Mouse (Mus musculus) gastrocnemius, adult 8-10 months (tissue): Measurements from ENCODE around the gene Tmem163. TPM values are rescaled to one million over a fixed set of nuclear protein-coding genes. Genes with fewer than 3 reads are reported as not detected.

ENCODE experiments used
- DNase-seq, 2 experiments: peaks; one replicate each; pipeline ENCODE4 v3.0.0; 2022; ENCODE audit warnings: low spot score in 2 of 2
- total RNA-seq, 4 experiments: library from RNA; stranded (reverse); gene quantifications; 2 replicates each; pipeline ENCODE4 v1.2.4; 2022

Tmem163 gene
- not detected for total RNA-seq

DNA sequence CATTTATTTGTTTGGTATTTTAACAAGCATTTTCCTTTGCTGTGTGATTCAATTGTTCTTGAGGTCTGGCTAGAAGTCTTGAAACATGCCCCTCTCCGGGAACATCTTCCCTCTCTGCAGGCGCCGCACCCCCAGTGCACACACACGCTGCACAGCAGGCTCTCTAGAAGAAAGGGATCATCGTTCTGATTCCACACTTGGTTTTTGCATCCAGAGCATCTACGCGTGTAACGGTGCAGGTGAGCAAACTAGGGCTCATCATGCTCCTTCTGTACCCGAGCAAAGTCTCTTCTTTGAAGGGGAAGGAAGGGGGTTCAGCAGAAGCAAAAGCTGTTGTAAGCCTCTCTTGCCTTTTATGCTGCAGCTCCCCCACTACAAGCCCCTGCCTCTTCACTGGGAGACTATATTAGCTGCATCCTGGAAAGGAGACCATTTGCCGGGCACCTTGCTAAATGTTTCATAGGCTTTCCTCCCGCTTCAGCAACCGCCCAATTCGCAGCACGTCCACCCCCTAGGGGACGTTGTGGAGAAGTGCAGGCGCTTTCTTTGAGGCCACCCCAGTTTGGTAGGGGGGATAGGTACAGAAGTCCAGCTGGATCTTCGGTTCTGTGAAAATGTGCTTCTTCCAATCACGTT lies at the start of gene Tmem163:
Gene Tmem163, minus strand, starts transcription at position 51 of the 636 bp plus-strand sequence.
- DNase-seq, result no peak

DNA sequence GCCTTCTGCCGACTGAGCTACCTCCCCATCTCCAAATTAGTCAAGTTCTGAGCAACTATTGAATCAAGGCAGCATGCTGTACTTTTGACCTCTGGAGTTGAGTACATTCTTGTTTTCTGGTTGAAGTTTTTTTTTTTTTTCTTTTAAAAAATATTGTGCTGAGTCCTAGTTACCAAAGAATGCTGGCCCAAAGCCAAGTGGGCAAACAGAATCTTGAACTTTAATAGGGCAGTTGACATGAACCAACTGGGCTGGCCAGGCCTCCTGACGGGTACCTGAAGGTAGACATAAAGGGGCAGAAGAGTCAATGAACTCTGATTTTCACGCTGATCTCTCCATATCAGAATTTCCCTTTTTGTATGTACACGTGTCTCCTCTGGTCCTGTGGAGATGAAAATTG lies 49.7 kb upstream of the Tmem163 start, which contains the start of gene Acmsd:
Gene Acmsd, plus strand, starts transcription at position 318 of the 400 bp plus-strand sequence.
- no peak for DNase-seq

DNA sequence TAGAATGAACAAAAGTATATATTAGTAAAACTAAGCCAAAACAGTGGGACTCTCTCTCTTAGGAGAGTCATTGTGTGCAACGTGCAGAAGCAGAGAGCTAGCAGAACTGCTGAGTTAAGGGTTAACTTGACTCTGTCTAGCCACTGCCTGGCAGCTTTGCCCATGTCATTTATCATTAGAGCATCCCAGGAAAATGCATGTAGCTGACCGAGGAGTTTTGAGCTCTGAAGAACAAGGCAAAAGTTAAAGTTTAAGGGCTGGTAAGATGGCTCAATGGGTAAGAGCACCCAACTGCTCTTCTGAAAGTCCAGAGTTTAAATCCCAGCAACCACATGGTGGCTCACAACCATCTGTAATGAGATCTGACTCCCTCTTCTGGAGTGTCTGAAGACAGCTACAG lies 44.2 kb upstream of the Tmem163 start:
- DNase-seq, result no peak

DNA sequence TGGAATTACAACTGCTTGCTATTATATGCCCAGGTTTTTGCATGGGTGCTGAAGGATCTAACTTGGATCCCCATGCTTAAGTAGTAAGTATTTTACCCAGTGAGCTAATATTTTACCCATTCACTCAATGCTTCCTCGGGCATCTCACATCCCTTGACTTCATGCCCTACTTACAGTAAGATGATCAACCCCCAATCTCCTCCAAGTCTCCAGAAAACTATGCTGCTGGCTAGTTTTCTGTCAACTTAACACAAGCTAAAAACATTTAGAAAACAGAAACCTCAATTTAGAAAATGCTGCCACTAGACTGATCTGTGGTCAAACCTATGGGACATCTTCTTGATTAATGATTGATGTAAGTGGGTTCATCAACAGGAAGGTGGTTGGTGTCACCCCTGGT lies 38.9 kb upstream of the Tmem163 start:
- DNase-seq, result no peak

DNA sequence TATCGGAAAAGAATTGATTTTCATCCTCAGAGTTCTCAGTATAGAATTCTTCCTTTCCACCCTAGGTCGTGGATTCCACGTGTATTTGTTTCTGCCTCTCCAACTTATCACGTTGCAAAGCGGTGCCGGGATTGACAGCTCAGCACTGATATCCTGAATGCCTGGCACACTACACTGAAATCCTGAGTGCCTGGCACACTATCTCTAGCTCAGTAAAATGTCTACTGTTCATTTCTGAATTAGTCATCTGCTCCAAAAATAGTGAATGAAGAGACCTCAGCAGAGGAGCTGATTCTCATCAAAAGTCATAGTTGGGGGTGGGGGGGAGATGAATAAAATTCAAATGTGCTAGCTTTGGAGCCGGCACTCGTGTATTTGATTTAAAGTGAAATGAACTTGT lies 37.1 kb upstream of the Tmem163 start:
- DNase-seq, result no peak

DNA sequence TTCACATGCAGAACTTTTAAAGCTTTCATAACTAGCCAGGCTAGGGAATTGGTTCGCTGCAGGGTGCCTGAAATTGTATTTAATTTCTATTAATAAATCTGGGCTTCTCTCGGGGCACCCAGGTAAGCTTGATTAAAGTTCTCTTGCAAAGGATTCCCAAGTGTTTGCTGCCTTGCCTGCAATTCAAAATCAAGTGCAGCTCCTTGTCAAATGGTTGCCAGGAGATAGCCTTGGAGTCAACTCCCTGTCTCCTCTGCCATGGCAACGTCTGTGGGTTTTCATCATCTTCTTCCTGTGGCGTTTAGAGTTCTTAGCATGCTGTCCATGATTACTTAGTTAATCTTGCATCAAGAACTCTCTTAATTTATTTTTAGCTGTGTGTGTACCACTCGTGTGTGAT lies 26.9 kb upstream of the Tmem163 start:
- no peak for DNase-seq

DNA sequence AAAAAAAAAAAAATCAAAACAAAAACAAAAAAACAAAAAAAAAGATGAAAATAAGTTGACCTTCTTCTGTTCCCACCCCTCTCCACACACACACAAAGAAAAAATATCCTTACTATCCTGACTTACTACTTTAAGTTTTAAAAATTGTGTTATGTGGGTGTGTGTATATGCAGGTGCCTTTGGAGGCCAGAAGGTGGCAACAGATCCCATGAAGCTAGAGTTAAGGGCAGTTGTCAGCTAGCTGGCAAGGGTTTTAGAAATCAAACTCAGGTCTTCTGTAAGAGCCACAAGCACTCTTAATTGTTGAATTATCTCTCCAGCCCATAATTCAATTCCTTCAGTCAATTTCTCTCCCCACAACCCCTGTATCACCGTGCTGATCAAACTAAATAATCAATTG lies 22.8 kb upstream of the Tmem163 start:
- DNase-seq, result no peak

DNA sequence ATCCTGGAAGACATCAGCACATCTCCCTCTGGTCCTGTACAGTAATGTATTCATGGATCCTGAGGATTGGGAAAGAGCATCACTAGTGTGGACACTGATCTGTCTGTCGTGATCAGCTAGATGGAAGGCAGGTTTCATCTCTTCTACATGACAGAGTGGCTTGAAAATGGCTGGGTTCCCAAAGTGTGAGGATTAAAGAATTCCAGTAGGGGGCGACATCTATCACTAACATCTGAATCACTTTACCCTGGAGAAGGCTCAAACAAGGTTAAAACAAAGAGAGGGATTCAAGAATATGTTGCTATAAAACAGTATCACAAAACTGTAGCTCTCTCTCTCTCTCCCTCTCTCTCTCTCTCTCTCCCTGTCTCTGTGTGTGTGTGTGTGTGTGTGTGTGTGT lies 17.2 kb upstream of the Tmem163 start:
- DNase-seq, result no peak

DNA sequence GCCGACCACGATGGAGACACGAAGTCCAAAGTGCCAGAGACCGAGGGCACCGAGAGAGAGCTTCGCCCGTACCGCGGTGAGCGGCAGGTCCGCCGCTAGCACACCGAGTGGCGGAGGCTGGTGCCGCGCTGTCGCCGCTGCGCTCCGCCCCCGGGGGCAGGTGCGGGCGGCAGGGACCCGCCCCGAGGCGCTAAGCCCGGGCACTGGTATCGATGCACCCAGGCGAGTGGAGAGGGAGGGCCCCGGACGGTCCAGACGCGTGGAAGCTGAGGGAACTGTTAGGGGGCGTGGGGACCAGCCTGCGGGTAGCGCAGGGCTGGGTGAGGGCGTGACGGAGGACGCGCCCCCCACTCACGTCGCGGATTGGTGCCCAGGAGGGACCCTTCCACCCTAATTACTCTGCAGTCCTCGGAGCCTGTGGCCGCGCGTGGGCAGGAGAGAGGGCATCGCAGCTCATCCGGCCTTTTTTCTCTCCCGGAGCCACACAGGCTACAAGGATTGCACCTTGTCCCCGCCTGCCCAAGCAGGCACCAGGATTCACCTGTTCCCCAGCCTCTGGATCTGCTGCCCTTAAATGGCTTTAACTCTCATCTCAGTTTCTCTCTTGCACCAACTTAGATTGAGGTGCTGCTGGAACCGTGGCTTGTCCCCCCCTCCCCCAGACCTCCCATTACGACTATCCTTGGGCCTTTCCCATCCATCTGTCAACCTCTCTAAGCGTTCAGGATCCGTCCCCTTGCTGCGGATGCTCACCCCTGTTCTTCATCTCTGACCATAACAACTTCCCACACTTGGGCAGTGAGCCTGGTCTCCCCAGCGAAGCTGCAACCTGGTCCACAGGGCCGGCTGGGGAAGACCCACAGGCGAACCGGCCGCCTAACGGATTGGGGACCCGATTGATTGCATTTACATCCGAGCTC lies 1.4 kb downstream of the Tmem163 start:
- DNase-seq, result no peak

DNA sequence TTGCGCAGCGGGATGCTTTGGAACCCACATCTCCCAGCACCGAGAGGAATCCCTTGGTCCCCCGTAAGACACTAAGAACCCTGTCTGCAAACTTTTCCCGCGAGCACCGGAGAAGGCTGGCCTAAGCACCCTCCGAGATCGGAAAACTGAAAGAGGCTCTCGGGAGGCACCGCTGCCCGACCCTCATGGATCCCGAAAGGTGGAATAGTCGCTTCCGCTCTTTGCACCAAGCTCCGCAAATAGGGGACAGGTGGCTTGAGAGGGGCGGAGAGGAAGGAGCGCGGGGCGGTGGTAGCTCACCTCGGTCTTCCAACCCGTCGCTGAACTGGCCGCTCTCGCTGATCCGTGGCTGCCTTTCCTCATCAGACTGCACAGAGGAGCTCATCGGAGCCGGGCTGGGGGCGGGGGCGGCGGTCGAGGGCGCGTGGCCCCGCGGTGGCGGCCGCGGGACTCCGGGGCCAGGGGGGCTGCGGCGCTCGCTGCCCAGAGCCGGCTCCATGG lies 2.2 kb downstream of the Tmem163 start:
- no peak for DNase-seq

DNA sequence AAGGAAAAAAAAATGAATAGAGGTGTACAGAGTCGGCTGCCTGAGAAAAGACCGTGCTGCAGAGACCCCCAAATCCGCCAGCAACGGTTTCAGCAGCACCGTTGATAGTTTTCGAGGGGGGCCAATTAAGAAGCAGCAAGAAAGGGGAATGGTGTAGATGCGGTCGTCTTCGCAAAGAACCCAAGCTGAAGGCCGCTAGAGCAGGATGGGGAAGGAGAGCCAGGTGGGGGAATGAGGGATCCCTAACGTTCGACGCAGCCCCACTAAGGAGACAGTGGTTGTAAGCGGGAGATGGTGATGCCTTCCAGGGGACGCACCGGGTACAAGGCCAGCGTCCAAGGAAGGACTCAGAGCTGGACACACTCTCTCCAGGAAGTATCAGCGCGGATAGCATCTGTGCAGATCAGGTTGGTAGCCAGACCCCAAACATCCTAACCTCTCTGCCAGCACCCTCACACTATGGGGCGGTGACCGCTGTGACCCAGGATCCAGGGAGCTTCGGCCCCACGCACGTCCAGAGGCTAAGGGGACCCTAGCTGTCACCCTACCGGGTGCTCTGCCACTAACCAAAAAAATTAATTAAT lies 2.7 kb downstream of the Tmem163 start:
- DNase-seq, result no peak

DNA sequence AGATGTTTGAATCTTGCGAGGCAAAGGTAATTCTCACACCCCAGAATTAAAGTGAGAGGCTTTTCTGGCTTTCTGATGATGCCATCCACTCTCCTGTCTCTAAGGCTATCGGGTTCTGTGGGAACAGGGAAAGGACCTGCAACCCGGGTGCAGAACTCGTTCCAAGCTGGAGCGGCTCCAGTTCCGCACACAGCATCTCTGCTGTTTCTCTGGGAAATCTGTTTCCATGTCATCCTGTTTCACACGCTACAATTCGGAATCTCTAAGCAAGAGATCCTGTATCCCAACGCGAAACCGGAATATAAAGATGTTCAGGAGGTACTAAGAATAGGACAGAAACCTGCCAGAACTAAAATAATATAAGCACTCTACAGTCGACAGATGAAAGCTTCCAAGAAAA lies 3.2 kb downstream of the Tmem163 start:
- no peak for DNase-seq

DNA sequence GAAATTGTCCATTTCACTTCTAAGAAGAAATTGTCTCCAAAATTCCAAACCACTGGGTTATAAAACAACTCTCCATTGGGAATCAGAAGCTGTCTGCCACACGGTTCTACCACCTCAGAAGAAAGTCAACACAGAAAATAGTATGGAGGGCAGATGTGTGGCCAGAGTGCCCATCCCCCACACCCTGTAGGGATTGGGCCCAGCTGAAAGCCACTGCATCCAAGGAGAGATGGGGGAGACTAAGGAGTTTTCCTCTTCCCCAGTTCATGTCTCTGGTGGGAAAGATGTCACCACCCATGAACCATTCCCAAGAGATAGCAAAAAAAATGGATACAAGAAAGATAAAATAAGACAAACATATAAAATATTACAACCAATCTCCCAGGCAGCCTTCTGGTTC lies 4.1 kb downstream of the Tmem163 start:
- DNase-seq, result no peak

DNA sequence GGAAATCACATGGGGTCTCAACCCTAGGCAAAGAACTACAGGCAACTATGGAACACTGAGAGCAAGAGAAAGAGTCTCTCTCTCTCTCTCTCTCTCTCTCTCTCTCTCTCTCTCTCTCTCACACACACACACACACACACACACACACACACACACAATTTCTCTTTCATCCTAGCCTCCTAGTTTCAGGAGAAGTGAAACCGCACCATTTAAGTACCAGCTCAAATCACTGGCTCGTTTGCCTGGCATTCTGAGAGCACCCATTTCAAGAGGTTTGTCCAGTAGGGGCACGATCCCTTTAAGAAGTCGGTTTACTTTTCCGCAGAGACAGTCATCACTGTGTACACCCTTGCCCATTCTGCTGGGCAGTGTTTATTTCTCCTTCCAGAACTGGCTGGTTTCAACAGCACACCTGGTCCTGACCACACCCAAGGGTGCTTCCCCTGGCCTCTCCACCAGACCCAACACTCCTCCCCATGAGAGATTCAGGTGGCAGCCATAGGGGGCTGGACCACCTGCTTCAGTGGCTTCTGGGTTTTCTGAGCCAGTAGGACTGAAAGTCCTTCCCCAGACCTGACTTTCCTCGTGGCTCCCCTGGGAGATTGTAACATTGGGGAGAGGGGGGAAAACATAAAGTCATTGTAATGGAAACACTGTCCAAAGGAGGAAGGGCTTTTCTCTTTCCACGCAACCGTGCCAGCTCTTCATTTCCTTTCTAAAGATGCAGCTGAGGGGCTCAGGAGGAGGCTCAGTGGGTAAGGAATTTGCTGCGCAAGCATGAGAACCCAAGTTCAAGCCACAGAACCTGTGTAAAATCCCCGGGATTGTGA lies 5.9 kb downstream of the Tmem163 start:
- DNase-seq, result no peak

DNA sequence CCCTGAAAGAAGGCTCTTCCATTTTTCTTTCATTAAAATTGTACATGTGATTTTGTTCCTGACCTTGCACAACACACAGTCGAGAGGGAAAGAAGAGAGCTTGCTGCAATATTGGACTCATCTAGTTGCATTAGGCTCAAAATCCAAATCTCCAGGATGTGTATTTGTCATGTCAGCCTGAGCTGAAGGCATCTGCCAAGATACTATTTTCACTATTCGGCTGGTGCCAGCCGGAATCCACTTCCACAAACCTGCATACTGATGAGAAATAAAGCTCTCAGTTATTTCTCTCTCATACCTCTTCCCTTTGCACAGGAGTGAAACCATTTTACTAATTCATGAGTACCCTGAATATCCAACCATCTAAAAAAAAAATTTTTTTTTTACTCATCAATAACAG lies 11.2 kb downstream of the Tmem163 start:
- no peak for DNase-seq

DNA sequence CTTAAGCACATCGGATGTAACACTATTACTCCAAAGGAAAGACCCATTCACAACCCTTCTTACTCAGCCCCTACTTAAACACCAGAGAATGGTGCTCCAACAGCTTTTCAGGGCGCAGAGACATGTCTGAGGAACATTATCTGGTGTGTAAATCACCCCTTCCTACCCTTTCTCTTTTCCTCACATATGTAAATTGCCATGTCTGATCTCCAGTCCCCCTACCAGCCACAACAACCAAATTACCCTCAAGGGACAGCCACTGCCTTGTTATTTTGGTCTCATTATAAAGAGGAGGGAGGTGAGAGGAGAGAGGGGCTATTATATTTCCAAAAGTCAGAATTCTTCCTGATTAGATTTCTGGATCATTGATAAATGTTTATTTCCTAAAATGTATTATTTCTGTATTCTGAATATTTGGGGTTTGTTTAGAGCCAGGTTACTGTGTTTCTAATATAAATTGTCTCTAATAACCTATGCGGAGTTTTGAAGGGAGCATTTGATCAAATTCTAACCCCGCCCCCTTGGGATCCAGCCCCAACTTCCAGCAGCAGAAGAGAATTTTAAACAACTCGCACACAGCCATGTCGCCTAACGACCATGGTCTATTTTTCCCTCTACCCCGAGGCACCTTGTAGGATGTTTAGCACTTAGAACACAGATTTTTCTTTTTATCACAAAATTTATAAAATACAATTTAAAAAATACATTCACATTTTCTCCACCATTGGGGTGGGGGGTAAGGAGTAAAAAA lies 12.1 kb downstream of the Tmem163 start:
- no peak for DNase-seq

DNA sequence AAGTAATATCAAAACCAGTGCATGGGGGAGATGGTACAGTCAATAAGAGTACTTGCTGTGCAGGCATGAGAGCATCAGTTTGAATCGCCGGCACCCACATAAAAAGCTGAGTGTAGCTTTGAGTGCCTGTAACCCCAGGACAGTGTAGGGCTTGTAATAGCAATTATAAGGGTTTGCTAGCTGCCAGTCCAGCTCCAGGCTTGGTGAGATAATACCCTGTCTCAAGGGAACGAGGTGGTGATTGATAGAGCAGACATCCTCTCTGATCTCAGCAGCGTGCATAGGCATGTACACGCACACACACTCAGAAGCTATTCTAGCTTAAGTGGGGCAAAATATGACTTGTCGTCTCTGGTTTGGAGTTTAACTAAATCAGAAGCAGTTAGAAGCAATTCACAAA lies 13.1 kb downstream of the Tmem163 start:
- DNase-seq, result no peak

DNA sequence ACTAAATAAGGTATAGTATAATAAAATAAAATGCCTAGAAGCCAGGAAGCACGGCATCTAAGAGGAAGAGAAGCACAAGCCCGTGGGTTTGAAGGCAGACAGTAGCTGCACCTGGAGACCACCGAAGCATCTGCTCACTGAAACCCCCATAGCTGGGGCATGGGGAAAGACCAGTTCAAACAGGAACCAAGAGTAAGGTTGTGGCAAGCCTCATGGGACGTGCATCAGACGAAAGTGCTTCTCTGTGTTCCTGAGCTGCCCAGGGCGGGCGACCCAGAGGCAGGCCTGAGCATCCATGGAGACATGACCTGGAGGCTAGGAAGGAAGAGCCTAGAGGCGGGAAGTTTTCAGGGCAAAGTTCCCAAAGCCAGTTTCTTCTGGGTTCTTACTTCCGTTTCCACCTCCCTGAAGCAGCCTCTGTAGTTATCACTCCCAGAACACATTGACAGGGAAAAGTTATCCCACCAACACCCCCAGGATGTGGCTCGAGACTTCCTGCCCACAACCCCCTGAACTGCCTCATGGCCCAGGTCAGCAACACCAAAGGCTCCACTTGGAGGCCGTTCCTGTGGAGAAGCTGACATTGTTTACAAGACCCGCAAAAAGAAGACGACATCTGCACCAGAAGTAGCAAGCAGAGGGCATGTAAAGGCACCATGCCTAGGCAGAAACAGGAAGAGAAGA lies 16.8 kb downstream of the Tmem163 start:
- no peak for DNase-seq

DNA sequence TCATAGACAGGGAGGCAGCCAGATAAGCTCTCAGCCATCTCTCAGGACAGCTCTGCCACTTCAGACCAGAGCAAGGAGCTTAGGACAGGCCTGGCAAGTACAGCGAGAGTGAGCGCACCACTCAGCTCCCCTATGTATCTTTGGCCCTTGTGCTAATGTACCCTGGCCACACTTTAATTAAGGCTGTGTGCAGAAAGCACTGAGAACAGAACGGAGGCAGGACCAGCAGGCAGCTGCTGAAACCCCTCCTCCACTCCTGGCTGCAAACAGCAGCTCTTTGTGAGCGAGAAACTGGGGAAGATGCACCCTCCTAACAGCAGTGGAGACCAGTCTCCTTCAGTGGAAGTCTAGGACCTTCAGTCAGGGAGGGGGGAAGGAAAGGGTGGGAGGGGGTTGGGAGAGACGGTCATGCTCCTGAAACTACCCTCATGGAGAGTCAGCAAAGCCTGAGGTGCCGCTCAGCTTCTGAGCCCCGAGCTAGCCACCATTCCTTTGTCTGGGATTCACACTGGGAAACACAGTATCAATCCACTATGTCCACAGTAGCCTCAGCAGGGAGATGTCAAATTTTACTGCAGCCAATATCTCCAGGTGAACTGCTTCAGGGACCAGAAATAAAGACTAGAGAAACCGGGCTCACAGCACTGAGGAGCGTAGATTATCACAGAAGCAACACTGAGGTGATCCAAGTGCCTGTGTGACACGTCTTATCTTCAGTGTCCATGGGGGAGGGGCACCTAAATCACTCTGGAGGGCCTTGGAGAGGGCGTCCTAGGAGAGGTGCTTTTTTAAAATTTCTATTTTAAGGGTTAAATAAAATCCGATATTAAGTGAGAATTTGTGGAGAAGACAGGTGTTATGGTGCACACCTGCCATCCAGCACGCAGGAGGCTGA lies 18.0 kb downstream of the Tmem163 start:
- DNase-seq, result no peak
